Mouse (Mus musculus) 416B (cell line): ENCODE measurements at regions not wholly inside any gene's neighbourhood (a gene's known extent, or its start where the extent isn't known, plus 50 kb on each side); places are given as distances from the start of the nearest gene placed in this dataset.
"Not testable (repeated sequence)": the region's sequence is repeated elsewhere in the genome, so short reads cannot be mapped to it uniquely, and the experiment has no call there.

Source experiments
- DNase-seq: peaks from one replicate; pipeline ENCODE4 v3.0.0; 2011; ENCODE audit warnings: low read depth

DNA sequence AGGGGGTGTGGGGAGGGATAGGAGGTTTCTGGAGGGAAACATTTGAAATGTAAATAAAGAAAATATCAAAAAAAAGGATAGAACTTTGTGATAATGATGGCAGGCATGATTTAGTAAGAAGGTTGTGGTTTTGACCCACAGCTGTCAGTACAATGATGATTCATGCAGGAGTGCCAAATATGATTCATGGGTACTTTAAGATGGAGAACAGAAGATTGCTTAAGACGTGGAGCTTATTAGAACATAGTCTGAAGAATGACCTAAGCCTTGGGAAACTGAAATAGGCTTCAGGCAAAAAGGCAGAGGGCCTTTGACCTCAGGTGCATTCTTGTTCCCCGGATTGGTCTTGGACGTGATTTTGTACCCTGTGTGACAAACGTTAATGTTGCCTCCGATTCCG is 671.4 kb downstream of the Dad1 start:
- peak; percentile 84 for DNase-seq

DNA sequence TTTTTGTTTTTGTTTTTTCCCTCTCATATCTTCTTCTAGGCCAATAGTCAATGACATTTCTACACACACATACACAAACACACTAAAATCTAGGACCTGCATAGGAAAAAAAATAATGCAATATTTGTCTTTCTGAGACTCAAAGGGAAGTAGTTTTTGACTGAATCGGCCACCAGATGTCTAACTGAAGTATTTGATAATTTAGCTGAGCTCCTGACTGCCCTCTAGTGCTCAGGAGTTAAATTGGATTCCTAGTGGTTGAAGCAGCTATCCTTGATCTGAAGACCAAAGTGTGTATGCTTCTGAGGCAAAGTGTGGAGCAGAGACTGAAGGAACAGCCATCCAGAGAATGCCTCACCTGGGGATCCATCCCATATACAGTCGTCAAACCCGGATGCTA is 672.2 kb downstream of the Dad1 start:
- peak; percentile 16 for DNase-seq

DNA sequence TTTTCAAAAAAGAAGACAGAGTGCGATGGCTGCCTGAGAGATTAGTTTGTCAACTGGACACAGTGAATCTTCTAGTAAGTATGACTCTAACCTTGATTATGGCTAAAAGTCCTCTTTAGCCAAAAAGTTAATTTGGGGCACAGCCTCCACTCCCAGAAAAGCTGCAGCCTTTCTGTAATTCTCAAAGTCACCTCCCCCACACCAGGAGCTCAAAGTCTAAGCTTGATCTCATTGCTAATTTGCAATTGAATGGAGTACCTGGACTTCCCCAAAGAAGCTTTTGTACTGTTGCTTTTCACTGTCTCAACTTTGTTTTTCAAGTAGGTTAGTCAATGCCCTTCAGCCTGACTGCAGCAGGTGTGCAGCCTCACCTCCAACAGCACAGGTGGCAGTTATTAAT is 677.0 kb downstream of the Dad1 start:
- DNase-seq: not testable (repeated sequence)

DNA sequence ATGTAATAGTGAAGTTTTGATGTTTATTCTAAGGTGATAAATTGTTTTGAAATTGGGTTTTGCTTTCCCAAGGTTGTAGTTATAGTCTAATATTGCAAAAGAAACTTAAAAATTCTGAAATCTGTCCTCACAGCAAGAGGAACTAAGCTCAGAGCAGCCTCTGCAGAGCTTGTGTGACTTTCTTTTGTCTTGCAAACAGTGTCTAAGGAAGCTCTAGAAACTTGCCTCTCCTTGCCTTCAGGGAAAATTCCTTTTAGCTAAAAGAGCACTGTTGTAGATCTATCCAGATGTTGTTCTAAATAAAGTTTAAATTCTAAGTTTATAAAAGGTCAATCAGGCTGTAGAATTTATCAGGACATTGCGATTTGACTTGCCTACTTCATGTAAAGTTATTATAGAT is 681.2 kb downstream of the Dad1 start:
- not testable (repeated sequence) for DNase-seq

DNA sequence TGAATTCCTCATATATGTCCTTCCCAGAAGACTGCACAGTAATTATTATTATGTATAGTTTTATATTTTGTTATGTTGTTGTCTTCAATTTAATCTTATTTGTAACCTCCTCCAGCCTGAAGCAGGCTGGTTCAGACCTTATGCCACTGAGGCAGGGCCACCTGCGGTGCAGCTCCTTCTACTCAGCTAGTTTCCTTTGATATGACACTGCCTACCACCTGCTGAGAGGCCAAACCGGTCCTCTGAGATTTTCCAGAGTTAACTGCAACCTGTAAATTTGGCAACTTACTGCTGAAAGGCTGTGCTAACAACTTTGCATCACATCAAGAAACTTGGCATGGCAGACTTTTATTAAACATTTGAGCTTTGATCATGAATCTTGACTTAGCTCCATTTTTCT is 691.3 kb downstream of the Dad1 start:
- DNase-seq: no peak

DNA sequence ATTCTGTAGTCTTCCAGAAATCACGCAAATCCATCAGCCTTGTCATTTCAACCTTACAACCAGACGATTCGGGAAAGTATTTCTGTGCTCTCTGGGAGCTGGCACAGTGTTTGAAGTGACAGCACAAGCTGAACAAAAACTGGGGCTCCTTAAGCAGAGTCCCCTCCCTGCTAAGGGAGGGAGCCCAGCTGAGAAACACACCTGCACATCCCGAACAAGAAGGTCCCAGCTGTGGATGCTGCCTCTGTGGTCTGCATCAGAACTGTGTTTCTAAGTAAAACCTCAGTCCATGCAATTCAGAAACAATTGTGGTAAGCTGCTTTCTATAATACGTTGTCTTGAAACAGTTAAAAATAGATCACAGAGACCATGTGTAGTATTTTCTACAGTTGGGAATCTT is 693.8 kb downstream of the Dad1 start:
- DNase-seq: not testable (repeated sequence)

DNA sequence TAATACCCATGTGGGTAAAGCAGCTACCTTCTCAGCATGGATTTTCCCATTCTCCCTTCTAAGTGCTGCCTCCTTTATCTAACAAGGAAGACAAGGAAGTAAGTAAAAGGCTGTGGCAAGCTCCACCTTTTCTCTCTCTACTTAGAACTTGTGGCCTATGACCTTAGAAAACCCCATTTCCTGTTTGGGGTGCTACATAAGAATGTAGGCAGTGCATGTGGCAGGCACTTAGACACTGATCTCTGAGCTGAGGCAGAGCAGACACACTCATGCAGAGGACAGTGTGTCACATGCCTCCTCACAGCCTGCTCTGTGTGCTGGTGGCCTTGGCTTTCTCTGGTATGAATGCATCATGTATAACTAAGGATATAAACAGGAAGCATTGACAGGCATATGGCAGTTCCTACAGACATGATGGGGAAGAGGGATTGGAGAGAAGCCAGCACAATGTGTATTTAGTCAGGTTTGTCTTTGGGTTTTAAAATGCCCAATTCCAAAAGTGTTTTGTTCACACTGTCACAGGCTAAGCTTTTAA is 694.5 kb downstream of the Dad1 start:
- DNase-seq: peak; percentile 10

DNA sequence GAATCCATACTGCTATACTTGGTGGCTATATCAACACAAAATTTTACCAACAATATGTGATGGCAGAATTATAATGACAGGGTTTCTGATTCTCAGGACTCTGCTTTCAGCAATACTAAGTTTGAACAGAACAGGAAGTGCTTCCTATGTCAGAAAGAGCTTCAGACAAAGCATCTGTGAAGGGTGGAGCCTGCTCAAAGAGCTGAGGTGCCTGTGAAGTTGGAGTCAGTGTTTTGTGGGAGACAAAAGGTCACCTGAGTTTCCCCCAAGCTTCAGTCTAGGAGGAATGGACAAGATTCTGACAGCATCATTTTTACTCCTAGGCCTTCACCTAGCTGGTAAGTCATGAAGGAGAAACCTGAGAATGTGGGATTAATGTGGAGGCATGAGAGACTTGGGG is 700.1 kb downstream of the Dad1 start:
- DNase-seq: no peak

DNA sequence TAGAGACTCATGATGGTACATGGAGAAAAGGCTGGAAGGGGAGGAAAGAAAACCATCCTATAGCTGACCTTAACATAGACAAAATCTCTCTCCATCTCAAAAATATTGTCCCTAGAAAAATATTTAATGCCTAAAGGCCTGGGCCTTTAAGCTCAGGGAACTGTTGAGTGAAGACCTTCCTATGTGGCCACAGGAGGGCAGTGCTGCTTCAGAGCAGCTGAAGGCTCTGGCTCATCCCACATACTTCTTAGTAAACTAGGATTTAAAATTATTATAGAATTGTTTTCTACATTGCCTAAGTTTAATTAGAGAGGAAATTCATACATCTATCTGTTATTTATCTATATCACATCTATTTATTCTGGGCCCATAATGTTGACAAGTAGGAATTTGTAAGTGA is 706.5 kb downstream of the Dad1 start:
- peak; percentile 52 for DNase-seq

DNA sequence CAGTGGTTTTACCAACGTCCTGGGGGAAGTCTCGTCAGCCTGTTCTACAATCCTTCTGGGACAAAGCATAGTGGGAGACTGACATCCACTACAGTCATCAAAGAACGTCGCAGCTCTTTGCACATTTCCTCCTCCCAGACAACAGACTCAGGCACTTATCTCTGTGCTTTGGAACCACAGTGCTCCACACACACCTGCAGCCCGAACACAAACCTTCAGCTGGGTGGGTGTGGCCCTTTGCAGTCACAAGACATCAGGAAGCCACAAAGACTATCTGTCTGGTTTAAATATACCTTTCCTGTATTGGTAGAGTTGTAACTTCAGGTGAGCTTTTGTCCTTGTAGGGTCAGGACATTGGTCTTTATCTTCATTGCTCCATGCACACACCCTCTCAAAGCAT is 708.6 kb downstream of the Dad1 start:
- no peak for DNase-seq

DNA sequence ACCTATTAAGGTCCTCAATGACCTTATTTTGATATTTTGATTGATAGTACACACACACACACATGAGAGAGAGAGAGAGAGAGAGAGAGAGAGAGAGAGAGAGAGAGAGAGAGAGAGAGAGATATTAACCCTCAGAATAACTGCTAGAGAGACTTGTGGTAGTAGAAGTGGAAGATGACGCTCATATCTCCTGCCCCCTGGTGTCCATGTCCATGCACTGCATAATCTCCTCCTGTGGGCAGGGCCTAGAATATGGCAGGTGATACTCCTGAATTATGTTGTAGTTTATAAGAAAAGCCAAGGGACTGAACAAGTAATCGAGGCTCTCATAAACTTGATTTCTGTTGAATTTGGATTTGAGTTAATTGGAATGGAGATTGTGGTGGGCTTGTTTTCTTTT is 712.3 kb downstream of the Dad1 start:
- peak; percentile 70 for DNase-seq

DNA sequence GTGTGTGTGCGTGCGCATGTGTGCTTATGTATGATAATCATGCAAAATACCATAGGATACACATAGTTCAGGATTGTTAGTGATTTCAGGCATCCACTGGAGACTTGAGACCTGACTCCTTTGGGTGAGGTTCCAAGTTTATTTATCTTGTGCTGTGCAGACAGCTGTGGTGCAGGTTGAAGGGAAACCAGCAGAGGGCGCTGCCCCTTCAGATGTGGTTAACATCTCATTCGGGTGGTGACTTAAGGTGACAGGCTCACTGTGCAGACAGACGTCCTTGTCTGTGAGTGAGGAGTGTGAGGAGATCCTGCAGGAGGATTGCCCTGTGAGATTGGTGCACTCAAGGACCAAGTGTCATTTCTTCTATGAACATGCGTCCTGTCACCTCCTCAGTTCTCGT is 716.0 kb downstream of the Dad1 start:
- DNase-seq: peak; percentile 24

DNA sequence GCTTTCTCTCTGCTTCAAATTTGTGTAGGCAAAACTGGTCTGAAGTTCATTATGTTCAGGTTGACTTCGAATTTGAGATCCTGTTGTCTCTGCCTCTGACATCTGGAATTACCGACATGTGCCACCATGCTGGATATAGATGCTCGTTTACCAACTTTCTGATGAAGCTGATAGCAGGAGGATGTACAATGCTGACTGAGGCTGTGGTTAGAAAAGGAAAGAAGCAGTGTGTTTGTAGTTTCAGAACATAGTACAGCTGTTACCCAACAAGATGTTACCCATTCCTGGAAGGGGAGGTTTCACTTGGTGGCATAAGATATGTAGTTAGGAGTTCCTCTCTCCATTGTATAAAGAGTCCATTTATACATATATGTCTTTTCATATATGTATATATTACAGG is 730.5 kb downstream of the Dad1 start:
- DNase-seq: not testable (repeated sequence)

DNA sequence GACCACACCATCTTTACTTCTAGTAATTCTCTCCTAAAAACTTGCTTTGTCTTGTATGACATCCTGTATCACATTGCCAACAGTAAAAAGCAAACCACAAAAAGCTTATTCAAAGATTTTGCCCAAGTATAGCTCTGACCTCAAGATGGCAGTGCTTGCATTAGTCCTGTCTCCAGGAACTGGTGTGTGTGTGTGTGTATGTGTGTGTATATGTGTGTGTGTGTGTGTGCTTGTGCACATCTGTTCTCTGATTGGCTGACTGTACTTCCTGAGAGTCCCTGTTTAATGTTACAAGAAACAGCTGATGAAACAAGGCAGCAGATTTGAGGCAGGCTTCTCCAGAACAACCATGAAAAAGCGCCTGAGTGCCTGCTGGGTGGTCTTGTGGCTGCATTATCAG is 735.0 kb downstream of the Dad1 start:
- not testable (repeated sequence) for DNase-seq

DNA sequence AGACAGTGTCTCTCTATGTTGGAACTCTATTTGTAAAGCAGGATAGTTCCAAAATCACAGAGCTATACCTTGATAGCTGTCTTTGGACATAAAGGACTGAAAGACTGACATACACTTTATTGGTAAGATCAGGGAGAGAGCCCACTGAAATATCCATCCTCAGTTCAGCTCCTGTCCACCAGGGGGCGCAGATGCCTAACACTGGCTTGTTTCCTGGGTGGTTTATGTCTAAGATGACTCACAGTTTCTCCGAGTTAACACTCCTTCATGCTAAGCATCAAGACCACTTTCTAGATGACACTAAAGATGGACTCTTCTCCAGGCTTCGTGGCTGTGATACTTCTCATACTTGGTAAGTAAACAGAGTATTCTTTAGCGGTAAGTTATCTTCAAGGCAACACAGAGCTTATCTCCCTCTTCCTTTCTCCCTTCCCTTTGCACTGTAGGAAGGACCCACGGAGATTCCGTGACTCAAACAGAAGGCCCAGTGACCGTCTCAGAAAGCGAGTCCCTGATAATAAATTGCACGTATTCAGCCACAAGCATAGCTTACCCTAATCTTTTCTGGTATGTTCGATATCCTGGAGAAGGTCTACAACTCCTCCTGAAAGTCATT is 737.2 kb downstream of the Dad1 start:
- DNase-seq: not testable (repeated sequence)

DNA sequence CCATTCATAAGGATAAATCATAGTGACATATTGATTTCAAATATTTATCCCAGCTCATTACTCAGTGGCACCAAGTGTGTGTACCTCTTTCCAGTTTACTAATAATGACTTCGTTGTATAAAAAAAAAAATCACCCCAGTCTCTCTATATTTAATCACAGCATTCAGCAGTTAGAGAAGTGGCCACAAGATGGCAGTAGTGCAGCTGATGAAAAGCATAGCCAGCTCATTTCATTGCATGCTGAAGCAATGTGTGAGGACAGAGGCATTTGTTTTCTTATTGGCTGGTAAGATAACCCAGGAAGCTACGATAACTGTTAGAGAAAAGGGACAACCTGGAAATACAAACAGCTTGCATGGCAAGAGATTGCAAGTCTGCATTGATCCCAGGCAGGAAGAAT is 748.5 kb downstream of the Dad1 start:
- DNase-seq: peak; percentile 36

DNA sequence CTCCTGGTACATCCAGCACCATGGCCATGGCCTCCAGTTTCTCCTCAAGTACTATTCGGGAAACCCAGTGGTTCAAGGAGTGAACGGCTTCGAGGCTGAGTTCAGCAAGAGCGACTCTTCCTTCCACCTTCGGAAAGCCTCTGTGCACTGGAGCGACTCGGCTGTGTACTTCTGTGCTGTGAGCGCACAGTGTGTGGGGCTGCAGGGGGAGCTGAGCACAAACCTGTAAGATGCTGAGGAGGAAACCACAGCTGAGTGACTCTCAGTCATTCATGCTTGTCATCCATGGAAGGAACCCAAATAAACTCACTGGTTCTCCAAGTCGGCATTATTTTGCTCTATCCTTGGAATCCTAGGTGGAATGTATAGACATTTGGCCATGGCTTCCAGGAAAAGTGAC is 765.5 kb downstream of the Dad1 start:
- not testable (repeated sequence) for DNase-seq

DNA sequence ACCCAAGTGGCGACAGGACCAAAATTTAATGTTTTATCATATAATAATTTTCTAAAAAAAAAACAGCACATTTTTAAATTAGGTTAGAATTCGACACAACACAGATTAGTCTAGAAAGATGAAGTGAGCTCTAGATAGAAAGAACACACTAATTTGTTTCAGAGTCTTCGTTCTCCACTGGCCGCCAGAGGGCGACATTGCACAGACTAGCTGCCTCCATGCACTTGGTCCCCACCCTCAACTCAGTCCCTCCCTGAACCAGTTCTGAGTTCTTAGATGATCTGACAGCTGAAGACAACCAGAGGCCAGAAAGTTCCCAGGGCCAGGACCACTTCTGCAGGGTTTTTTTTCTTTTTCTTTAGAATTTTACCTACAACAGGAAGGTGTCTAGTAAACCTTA is 766.3 kb downstream of the Dad1 start:
- DNase-seq: not testable (repeated sequence)

DNA sequence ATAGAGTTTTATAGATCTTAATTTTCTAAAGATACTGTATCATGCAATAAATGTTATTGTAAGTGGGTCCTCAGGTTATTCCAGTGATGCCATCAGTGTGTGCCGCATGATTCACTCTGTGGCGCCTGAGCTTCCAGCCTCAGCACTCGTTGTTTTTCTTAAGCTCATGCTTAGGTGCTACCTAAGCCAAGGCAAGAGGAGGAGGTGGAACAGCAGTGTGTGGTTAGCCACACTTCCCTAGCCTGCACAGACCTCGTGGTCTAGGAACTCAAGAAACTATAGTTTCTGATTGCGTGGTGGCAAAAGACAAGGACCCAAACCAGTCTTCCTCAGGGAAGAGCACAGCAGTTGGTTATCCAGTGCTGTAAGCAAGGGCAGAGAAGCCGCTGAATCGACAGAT is 779.7 kb downstream of the Dad1 start:
- DNase-seq: peak; percentile 5

DNA sequence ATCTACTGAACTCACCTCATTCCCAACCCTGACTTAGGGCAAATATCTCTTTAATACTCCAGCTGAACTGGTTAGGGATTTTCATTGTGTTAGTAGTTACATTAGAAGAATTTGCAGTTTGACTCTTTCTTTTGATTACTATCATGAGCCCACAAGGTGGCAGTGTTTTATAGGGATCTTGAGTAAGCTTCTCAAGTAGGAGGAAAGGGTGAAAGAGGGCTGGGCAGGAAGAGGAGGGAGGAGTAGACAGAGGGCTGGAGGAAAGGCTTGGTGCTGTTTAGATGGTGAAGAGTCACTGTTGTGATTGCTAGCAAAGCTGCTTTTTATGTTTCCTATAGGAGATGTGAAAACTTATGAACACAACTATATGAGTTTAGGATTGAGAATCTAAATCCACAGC is 793.1 kb downstream of the Dad1 start:
- not testable (repeated sequence) for DNase-seq

DNA sequence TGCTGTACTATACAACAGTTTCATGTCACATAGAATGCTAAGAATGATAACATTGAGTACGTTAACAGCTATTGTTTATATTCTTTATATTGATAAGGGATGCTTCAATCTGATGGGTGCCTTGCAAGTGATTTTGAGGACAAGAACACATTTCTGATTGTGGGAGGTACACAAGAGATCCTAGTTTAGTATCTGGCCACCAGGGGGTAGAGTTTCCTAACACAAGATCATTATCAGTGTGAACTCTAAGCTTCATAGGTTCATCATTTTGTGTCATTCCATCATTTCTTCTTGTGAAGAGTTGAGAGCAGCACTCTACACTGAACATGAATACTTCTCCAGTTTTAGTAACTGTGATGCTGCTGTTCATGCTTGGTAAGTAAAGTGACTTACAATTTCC is 799.9 kb downstream of the Dad1 start:
- peak; percentile 37 for DNase-seq

DNA sequence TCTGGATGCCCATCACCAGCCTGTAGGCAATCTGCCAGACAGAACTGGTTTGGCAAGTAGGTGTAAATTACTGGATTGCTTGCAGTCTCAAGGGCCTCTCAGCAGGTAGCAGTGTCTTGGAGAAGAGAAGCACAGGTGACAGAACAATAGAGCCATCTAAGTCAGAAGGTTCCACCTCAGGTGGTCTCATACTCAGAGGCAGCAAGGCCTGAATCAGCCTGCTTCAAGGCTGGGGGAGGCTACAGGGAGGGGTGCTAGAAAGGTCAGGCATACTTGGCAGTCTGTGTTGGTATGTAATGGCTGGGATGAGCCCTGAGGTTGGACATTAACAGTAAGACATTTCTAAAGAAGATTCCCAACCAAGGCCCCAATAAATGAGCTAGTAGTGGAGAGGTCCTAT is 814.3 kb downstream of the Dad1 start:
- DNase-seq: not testable (repeated sequence)

DNA sequence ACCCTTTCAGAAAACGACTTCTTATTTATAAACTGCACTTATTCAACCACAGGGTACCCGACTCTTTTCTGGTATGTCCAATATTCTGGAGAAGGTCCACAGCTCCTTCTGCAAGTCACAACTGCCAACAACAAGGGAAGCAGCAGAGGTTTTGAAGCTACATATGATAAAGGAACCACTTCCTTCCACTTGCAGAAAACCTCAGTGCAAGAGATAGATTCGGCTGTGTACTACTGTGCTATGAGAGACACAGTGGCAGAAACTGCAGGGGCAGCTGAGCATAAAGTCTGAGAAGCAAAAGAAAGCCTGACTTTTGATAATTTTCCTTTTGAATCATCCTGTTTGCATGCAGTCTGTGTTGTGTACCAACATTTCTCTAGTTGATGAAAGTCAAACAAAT is 823.8 kb downstream of the Dad1 start:
- DNase-seq: peak; percentile 34

DNA sequence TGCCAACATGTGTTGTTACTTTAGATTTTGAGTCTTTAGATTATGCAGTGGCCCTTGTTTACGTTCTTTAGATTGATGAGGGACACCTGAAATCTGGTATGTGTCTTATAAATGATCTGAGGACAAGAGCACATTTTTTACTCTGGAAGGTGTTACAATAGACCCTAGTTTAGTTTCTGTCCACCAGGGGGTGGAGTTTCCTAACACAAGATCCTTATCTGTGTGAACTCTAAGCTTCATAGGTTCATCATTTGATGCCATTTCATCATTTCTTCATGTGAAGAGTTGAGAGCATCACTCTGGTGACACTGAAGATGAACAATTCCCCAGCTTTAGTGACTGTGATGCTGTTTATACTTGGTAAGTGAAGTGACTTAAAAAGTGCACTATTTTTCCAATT is 825.5 kb downstream of the Dad1 start:
- peak; percentile 4 for DNase-seq
